Mouse (Mus musculus) E14TG2a.4 (cell line): ENCODE measurements around the gene Pgpep1l.

ENCODE experiments used
- CTCF ChIP-seq: conservative IDR thresholded peaks from 2 replicates; pipeline ENCODE4 v1.5.1; 2014; ENCODE audit warnings: low read length
- NANOG ChIP-seq: IDR thresholded peaks from 2 replicates; pipeline ENCODE4 v1.6.1; 2014; ENCODE audit warnings: borderline replicate concordance, low read length, mixed read lengths
- POU5F1 ChIP-seq: IDR thresholded peaks from 2 replicates; pipeline ENCODE4 v1.6.1; 2014; ENCODE audit warnings: low read length, borderline replicate concordance

GRCm38 (mm10) chr7:68213842-68214241, 50.2 kb downstream of the Pgpep1l start:
- TF ChIP-seq CTCF (no peak), POU5F1 (no peak), NANOG (no peak)
